Mouse (Mus musculus) heart, embryonic 14.5 days (tissue): ENCODE data around the gene Slc2a8. TPM values are rescaled to one million over a fixed set of nuclear protein-coding genes. Genes with fewer than 3 reads are reported as not detected.

Experiments used
- ATAC-seq: fragments of 200-750 bp; cut with Nextera tagmentation; 2 replicates; pipeline ENCODE4 v1.8.0; 2017; ENCODE audit warnings: low read depth, moderate TSS enrichment; ENCODE audit not compliant: insufficient number of reproducible peaks, insufficient read depth, low FRiP score
- H3K27ac ChIP-seq, 2 experiments: fragments of 200-500 bp in 1 of 2; fragments of 300-500 bp in 1 of 2; sonication (generic) in 1 of 2; replicated peaks in 1 of 2; 2 replicates each; pipeline ENCODE4 v1.5.1; 2012 to 2014; ENCODE audit warnings: low read depth in 2 of 2, low read length in 2 of 2, control low read depth in 1 of 2, mild to moderate bottlenecking in 1 of 2, mixed read lengths in 1 of 2; ENCODE audit not compliant: control insufficient read depth in 1 of 2, insufficient read depth in 1 of 2
- H3K27me3 ChIP-seq: fragments of 300-500 bp; sonication (generic); 2 replicates; pipeline ENCODE4 v1.6.1; 2014; ENCODE audit warnings: mild to moderate bottlenecking, low read length, control low read depth; ENCODE audit not compliant: control insufficient read depth, insufficient read depth
- H3K36me3 ChIP-seq: fragments of 300-500 bp; sonication (generic); 2 replicates; pipeline ENCODE4 v1.6.1; 2014; ENCODE audit warnings: mild to moderate bottlenecking, control low read depth, low read length, mixed read lengths; ENCODE audit not compliant: control insufficient read depth, insufficient read depth
- H3K4me1 ChIP-seq, 2 experiments: fragments of 200-500 bp in 1 of 2; fragments of 300-500 bp in 1 of 2; sonication (generic) in 1 of 2; 2 replicates each; pipeline ENCODE4 v1.6.1; 2012 to 2014; ENCODE audit warnings: low read length in 2 of 2, control low read depth in 1 of 2, mixed read lengths in 1 of 2; ENCODE audit not compliant: control insufficient read depth in 2 of 2, insufficient read depth in 2 of 2
- H3K4me2 ChIP-seq: fragments of 300-500 bp; sonication (generic); 2 replicates; pipeline ENCODE4 v1.6.1; 2014; ENCODE audit warnings: mild to moderate bottlenecking, low read length
- H3K4me3 ChIP-seq, 2 experiments: fragments of 200-500 bp in 1 of 2; fragments of 300-500 bp in 1 of 2; sonication (generic) in 1 of 2; 2 replicates each; pipeline ENCODE4 v1.5.1; 2012 to 2014; ENCODE audit warnings: low read length in 2 of 2, mild to moderate bottlenecking in 2 of 2, control low read depth in 1 of 2, low read depth in 1 of 2, moderate library complexity in 1 of 2; ENCODE audit not compliant: control insufficient read depth in 1 of 2, insufficient read depth in 1 of 2
- H3K9ac ChIP-seq: fragments of 300-500 bp; sonication (generic); 2 replicates; pipeline ENCODE4 v1.6.1; 2014; ENCODE audit warnings: mild to moderate bottlenecking, low read length
- H3K9me3 ChIP-seq: fragments of 300-500 bp; sonication (generic); 2 replicates; pipeline ENCODE4 v1.6.1; 2016; ENCODE audit warnings: low read length, control low read depth; ENCODE audit not compliant: control insufficient read depth
- WGBS: fragments of 180-500 bp; shearing (Covaris S2); extraction: QIAGEN DNeasy Blood & Tissue Kit; methylation state at CpG from one replicate; pipeline ENCODE4 v1.1.7; 2014; 5-methylcytosine and 5-hydroxymethylcytosine counted together
- polyA plus RNA-seq: library from polyadenylated mRNA; unstranded; fragments of >200 nt; fragmentation: Nextera tagmentation; extraction: Ambion mirVana; gene quantifications from 2 replicates; pipeline ENCODE4 v1.2.1, GENCODE M21; 2014

Gene Slc2a8
- polyA plus RNA-seq, 1 experiment from 2014 or later = 16.9 TPM

- H3K36me3 ChIP-seq = peaks cover 59% of the 10 kb centered on the region
- H3K4me3 ChIP-seq = no peak overlapping the region
- 44% methylated on average over 8 of the region's 8 CpGs for WGBS
Observed at GRCm38 (mm10) chr2:32957344-32957743, 24.5 kb downstream of the Slc2a8 start.

GRCm38 (mm10) chr2:32954581-32954980 lies 27.3 kb downstream of the Slc2a8 start:
- WGBS = 90% methylated on average over 2 of the region's 2 CpGs
- no peak overlapping the region for H3K9ac ChIP-seq
- H3K4me3 ChIP-seq = no peak overlapping the region
- no peak overlapping the region for H3K27ac ChIP-seq
- no peak overlapping the region for H3K4me2 ChIP-seq
- ATAC-seq = no peak
- 0 out of 2 replicates have a peak, but pooled peaks cover 4% of the 10 kb centered on the region for H3K9me3 ChIP-seq
- peaks cover 76% of the 10 kb centered on the region for H3K36me3 ChIP-seq
- H3K27me3 ChIP-seq = no peaks in the 10 kb centered on the region
- H3K4me1 ChIP-seq = no peaks in the 10 kb centered on the region

More at GRCm38 (mm10) chr2:32957344-32957743, 24.5 kb downstream of the Slc2a8 start:
- peaks cover 5 to 8% of the 10 kb centered on the region in 2 experiments; a peak in 3 of 4 replicates for H3K4me1 ChIP-seq
- H3K27ac ChIP-seq = no peak overlapping the region
- 0 out of 2 replicates have a peak, but pooled peaks cover 4% of the 10 kb centered on the region for H3K9me3 ChIP-seq
- no peak overlapping the region for H3K4me2 ChIP-seq
- no peaks in the 10 kb centered on the region for H3K27me3 ChIP-seq
- ATAC-seq = no peak
- no peak overlapping the region for H3K9ac ChIP-seq

GRCm38 (mm10) chr2:32947454-32947853 lies 34.4 kb downstream of the Slc2a8 start:
- no peaks in the 10 kb centered on the region for H3K27me3 ChIP-seq
- peaks cover 81% of the 10 kb centered on the region for H3K36me3 ChIP-seq
- H3K4me3 ChIP-seq = no peak overlapping the region
- WGBS = 91% methylated on average over 11 of the region's 11 CpGs
- ATAC-seq = no peak
- no peak overlapping the region for H3K4me2 ChIP-seq
- H3K9ac ChIP-seq = no peak overlapping the region
- H3K27ac ChIP-seq = no peak overlapping the region
- no peaks in the 10 kb centered on the region for H3K4me1 ChIP-seq
- no peaks in the 10 kb centered on the region for H3K9me3 ChIP-seq

GRCm38 (mm10) chr2:32940483-32940882 lies 41.4 kb downstream of the Slc2a8 start:
- no peak for ATAC-seq
- Histone ChIP-seq H3K4me1 (no peaks in the 10 kb centered on the region), H3K27ac (no peak overlapping the region), H3K9ac (no peak overlapping the region), H3K36me3 (peaks cover 80% of the 10 kb centered on the region), H3K4me2 (no peak overlapping the region), H3K27me3 (no peaks in the 10 kb centered on the region), H3K4me3 (no peak overlapping the region), H3K9me3 (no peaks in the 10 kb centered on the region)
- 95% methylated on average over 4 of the region's 4 CpGs for WGBS

- WGBS = 74% methylated on average over 5 of the region's 5 CpGs
- Histone ChIP-seq H3K9ac (no peak overlapping the region), H3K27ac (no peak overlapping the region), H3K4me2 (no peak overlapping the region), H3K36me3 (peaks cover 80% of the 10 kb centered on the region), H3K4me1 (no peaks in the 10 kb centered on the region), H3K4me3 (no peak overlapping the region), H3K27me3 (no peaks in the 10 kb centered on the region), H3K9me3 (no peaks in the 10 kb centered on the region)
- no peak for ATAC-seq
Observed at GRCm38 (mm10) chr2:32939418-32939817, 42.5 kb downstream of the Slc2a8 start.

GRCm38 (mm10) chr2:32938741-32939140 lies 43.1 kb downstream of the Slc2a8 start:
- Histone ChIP-seq H3K4me3 (no peak overlapping the region), H3K27me3 (no peaks in the 10 kb centered on the region), H3K4me1 (no peaks in the 10 kb centered on the region), H3K27ac (no peak overlapping the region), H3K4me2 (no peak overlapping the region), H3K36me3 (peaks cover 80% of the 10 kb centered on the region), H3K9ac (no peak overlapping the region), H3K9me3 (no peaks in the 10 kb centered on the region)
- ATAC-seq = no peak
- WGBS = 80% methylated on average over 5 of the region's 5 CpGs

- H3K9ac ChIP-seq = no peak overlapping the region
- H3K27me3 ChIP-seq = no peaks in the 10 kb centered on the region
- H3K4me2 ChIP-seq = no peak overlapping the region
- H3K27ac ChIP-seq = no peak overlapping the region
- H3K9me3 ChIP-seq = no peaks in the 10 kb centered on the region
- no peak for ATAC-seq
- WGBS = 77% methylated on average over 7 of the region's 7 CpGs
- H3K4me3 ChIP-seq = no peak overlapping the region
- H3K4me1 ChIP-seq = no peaks in the 10 kb centered on the region
- peaks cover 48% of the 10 kb centered on the region for H3K36me3 ChIP-seq
Observed at GRCm38 (mm10) chr2:32931730-32932129, 50.2 kb downstream of the Slc2a8 start.
